Mouse (Mus musculus) CD4-positive, CD25-positive, alpha-beta regulatory T cell, adult 4 months (primary cell): ENCODE data around the gene Zbtb46. TPM values are rescaled to one million over a fixed set of nuclear protein-coding genes. Genes with fewer than 3 reads are reported as not detected.

Experiments
- ATAC-seq: one replicate; pipeline ENCODE4 v1.8.0; 2017
- polyA plus RNA-seq, 2 experiments: library from polyadenylated mRNA; unstranded; fragments of 100-300 nt; shearing (Covaris generic); gene quantifications; one replicate each; pipeline ENCODE4 v1.2.1; 2017

Zbtb46 gene
- polyA plus RNA-seq, 2 experiments from 2014 or later: 3.4 to 4.3 TPM

DNA sequence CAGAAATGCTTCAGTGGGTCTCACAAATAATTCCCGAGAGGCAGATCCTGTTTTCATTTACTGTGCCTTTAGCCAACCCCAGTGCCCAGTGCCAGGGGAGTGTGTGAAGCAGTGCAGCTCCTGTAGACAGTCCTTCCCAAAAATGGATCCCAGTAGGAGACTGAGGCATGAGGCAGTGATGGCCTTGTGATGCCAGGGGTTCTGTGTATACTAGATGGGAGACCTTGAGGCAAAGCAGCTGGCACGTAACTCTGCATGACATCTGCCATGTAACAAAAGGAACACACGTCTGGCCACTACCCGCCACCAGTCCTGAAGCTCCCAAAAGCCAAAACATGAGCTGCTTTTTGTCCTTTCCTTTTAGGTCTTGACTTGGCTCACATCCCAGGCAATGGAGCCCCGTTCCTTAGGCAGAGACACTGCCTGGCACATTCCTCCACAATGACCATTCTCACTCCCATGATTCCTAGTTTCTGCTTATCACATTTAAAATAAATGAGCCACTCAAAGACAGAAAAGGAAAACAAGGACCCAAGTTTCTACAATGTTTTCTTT lies 61.9 kb downstream of the Zbtb46 start:
- no peak for ATAC-seq

DNA sequence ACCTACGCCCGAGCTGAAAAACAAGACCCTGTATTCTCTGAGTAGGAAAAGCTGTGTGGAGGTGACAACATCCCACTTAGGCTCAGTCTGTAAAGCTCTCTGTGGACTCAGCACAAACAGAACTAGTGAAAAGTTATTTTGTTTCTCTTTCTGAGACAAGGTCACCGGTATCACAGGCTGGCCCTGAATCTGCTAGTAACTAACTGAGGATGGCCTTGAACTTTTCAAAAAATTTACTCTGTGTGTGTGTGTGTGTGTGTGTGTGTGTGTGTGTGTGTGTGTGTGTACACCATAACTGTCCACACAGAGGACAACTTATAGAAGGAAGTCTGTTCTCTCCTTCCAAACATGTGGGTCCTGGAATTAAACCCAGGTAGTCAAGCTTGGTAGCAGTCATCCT lies 65.1 kb downstream of the Zbtb46 start:
- ATAC-seq: no peak

DNA sequence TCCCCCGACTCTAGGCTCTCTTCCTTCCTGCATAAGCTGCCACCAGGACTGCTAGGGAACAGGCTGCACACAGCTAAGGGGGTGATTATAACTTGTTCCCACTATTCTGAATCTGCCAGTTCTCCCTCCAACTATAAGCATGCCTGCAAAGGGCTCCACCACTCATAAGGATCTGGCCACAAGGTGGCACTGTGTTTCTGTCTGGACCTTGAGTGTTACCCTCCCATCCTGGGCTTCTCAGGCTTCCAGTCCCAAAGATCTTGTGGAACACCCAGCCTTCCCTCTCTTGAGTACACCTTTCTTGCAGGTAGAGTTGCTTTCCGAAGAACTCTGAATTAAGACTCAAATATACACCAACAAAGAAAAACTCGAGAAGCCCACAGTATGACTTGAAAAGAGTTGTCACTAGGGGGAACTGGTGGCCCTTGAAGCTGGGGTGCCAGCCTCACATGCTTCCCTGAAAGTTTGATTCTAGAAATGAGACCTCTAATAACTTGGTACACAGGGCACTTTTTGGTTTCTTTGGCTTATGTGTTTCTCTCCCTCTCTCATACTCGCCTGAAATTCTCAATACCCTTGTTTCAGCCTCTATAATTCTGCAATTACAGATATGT lies 66.5 kb downstream of the Zbtb46 start:
- ATAC-seq: peak; percentile 89

DNA sequence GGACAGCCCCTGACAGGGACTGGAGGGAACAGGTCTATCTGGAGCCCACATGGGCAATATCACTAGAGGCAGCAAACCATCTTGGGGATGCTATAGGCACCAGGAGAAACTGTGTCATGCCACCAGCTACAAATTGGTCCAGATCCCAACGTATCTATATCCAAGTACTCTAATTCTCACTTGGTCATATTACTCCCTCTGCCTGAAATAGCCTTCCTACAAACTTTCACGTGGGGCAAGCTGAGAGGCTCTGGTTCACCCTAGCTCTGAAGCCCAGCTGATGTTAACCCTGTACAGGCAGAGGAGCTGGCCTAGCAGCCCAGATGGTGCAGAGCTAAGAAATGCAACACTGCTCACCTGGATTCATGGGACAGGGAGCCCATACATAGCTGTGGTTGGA lies 67.7 kb downstream of the Zbtb46 start:
- no peak for ATAC-seq

DNA sequence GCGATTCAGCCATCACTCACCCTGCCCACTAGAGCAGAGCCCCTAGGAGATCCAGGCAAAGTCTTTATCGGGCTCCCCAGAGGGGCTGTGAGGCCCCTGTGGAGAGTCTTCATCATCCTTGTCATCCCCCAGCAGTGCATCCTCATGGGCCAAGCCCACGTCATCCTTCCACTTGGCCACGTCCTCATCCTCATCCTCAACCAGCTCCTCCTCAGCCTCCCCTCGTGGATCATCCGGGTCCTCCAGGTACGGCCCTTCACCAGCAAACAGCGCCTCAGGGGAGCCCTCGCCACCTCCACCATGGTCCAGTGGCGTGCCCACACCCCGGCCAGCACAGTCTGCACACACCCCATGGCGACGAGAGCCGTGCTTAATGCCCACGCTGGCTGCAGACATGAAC lies 68.2 kb downstream of the Zbtb46 start:
- no peak for ATAC-seq

DNA sequence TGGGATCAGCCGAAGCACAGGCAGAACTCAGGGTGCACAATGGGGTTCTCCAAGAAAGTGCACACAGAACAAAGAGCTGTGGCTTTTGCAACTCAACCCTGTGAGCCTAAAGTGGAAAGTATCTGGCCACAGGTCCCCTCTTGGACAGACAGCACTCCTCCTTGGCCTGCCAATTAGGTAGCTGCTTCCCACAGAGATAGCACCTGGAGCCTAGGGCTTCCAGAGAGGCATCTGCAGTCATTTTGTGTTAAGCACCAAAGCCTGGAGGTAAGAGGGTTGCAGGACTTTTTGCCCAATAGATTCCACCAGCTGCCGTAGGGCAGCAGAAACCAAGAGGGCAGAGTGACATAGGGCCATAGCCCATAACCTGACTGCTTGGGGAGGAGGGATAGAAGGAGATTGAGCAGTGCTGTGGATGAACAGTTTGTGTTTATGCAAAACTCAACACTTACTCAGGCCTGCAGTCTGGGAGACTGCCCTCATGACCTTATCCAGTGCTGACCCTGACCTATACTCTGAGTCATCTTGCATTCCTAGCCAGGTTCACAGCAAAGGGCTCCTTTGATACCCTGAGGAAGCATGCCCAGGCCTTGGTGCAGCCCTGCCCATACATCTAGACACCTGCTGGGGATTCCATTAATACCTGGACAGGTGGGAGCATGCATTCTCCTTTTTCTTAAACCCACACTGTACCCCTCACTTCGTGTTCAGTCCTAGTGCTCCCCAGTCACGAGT lies 68.9 kb downstream of the Zbtb46 start:
- no peak for ATAC-seq

DNA sequence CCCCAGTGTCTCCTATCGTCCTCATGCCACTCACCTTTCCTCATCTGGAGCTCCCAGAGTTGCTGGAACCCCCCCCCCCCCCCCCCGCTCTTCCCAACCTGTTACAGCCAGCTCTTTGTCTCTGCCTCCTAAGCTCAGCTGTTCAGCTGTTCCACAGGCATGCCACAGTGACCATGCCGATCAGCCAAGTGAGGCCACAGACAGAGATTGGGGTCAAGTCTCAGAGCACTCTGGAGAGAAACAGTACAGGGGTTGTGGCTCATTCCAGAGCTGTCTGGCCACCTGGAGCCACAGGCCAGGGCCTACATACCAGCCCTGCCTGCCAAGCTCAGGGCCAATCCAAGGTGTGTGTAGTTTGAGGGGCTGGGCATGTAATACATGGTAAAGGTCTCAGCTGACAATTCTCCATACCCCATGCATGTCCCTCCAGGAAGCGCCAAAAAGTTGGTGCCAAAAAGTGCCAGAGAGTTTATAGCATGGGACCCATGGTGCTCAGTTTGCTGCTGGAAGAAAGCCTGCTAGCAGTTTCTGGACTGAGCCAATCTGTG lies 72.5 kb downstream of the Zbtb46 start:
- ATAC-seq: no peak

DNA sequence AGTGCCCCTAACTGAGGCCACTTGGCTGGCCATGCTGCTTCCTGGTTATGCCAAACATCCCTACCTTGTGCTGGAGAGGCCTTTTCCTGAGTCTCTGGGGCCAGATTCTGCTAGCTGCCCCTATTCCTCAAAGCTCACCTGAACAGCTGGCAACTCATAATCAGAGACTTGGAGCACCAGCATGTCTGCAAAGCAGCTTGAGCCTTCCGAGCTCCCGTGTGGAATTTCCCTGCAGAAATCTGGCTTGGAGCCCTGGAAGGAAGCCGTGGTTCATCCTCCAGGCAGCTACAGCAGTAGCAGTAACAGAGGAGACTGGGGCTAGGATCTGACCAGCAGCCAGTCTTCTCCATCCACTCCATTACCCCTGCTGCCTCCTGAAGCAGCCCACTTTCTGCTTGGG lies 73.3 kb downstream of the Zbtb46 start:
- no peak for ATAC-seq

DNA sequence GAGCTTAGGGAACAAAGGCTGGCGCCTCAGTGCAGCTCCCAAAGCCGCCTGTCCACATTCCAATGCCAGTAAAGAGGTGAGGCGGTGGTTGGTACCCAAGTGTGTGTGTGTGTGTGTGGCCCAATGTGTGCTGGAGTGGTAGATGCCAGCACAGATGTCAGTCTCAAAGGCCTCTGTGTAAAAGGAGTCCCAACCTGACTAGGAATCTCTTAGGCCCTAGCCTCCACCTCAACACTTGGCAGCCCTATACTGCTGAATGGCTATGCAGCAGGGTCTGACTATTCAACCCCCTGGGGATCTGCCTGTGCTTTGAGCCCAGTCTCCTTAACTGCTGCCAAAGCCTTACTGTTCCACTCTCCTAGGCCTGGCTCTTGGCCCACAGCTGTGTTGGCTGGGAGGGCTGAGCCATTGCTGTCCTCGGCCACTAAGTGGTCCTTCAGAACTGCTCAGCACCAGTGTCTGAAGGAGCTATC lies 74.3 kb downstream of the Zbtb46 start:
- no peak for ATAC-seq

DNA sequence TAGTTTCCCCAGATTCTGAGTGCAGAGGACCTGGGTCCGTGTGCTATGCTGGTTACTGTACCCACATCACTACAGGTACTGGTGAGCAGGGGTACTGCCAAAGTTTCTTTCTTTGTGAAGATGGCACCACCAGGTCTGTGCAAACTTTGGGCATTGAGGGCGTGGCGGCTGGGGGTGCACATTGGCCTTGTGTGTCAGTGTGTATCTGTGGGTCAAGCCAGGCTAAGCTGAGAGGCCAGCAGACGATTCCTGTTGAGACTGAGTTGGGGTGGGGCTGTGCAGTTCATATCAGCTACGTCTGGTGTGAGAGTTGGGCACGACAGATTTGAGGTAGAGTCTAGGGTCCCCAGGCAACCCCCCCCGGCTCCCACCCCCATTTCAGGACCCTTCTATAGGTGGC lies 74.8 kb downstream of the Zbtb46 start:
- ATAC-seq: no peak

DNA sequence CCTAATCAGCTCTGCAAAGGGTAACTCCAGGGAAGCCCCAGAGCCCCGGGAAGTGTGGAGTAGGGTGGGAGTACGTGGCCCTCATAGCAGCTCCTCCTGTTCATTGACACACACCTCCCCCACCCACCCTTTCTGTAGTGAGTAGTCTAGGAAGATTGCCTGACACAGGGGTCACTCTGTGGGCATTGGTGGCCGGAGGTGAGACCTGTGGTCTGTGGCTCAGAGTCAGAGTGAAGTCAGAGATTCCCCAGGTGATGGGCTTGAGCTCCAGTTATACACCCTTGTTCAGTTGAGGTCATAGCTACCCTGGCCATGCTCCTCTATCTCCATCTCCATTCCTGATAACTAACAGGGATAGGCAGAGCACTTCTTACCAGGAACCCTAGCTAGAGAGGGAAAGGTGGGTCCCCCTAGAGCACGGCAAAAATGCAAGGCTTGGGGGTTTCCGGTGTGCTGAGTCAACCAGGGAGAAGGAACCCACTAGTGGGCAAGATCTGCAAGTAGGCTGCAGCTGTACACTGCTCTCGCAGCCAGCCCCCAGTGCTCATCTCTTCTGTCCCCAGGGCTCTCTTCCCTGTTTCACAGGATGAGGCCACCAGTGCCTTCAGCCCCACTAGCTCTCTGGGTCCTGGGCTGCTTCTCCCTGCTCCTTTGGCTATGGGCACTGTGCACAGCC lies 77.5 kb downstream of the Zbtb46 start:
- ATAC-seq: peak; percentile 50

DNA sequence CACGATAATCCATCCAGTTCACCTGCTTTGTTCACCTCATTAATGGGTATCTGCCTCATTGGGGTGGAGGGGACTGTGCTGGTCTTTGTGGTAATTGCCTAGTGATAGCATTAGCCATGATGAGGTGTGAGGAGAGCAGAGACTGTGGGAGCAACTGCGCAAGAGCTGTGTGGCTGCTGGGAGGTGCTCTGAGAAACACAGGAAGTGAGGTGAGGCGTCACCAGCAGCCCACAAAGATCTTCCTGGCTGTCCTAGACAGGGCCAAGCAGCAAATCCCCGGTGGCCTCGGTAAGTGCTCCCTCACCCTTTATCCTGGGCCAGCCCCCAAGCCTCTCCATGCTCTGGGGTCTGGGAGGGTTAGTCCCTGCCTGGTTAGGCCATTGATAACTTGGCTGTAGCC lies 78.1 kb downstream of the Zbtb46 start:
- ATAC-seq: peak; percentile 87

DNA sequence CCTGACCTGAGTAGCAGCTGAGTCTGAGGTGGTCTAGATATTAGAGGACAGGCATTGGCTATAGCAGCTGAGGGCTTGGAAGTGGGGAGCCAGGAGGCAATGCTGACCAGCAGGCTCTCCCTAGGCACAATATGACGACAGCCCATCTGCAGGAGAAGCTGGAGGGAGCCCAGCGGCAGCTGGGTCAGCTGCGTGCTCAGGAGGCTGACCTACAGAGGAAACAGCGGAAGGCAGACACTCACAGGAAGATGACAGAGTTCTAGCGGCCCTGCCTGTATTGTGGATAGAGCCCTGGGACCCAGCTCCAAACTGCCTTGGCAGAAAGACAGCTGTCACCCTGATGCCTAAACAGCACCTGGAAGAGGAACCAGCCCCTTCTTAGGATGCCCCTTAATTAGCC lies 79.0 kb downstream of the Zbtb46 start:
- no peak for ATAC-seq

DNA sequence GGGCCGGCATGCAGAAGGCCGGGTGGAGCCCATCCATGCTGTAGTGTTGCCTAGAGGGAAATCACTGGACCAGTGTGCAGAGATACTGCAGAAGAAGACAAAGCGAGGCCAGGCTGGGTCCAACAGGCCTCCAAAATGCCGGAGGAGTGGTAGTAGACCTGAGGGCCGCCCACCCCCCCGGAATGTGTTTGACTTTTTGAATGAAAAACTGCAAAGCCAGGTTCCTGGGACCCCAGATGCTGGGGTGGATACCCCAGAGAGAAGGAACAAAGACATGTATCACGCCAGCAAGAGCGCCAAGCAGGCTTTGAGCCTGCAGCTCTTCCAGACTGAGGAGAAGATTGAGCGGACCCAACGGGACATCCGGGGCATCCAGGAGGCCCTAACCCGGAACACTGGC lies 79.4 kb downstream of the Zbtb46 start, which contains the start of gene Lime1:
TSS of gene Lime1 (plus strand) at position 301 of the 400 bp plus-strand sequence.
- no peak for ATAC-seq

DNA sequence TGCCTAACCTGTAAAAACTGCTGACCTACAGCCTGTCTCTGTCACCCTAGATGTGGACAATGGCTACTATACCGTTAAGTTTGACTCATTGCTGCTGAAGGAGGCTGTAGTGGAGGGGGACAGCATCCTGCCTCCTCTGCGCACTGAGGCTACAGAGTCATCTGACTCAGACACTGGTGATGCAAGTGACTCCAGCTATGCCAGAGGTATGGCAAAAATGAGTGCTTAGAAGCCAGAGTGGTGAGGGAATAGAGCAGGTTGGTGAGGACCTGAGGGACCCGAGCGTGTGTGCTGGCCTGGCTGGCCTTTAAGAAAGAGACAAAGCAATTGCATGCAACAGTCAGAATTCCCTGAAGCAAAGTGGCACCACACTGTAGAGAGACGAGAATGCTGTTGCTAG lies 80.5 kb downstream of the Zbtb46 start:
- ATAC-seq: no peak

DNA sequence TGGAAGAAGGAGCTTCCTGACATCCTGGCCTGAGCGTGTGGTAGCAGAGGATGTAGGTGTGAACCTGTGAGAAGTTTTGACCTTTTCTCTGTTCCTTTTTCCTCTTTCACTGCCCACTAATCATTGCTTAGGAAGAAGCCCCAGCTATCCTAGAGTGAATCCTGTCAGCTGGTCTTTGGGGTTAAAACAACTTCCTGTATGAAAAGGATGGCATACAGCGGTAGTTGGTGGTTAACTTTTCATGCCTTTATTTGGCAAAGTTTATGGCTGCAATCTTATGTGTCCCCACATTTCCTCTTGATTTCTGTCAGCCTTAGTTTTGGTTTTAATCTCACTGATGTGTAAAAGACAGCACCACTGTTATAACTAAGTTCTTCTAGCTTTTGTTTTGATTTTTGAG lies 82.0 kb downstream of the Zbtb46 start:
- ATAC-seq: peak; percentile 60

DNA sequence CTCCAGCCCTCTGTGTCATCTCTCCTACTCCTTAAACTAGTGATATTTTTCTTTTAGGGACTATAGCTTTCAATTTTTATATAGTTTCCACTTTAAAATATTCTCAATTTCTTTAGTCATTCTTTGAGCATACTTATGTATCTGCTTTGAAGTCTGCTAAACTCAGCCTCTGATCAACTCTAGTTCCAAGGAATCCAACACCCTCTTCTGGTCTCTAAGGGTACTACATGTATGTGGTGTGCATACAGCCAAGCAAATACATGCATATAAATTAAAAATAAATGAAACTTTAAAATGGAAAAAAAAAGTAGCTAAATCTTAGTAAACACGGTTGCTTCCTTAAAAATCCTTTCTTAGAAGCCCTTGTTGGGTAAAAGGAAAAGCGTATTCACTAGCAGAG lies 83.4 kb downstream of the Zbtb46 start:
- peak; percentile 64 for ATAC-seq

DNA sequence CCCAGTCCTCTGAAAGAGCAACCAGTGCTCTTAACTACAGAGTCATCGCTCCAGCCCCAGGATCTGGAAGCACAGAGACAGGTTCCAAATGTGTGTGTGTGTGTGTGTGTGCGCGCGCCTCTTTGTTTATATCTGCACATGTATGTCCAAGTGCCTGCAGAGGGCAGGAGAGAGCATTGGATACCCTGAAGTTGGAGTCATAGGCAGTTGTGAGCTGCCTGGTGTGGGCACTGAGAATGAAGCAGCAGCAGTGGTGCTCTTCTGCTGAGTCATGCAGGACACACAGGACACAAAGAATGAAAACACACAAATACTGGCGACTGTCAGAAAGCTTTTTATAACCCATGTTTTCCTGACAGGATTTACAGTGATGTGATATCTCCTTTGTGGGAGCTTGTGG lies 89.2 kb downstream of the Zbtb46 start:
- ATAC-seq: no peak

DNA sequence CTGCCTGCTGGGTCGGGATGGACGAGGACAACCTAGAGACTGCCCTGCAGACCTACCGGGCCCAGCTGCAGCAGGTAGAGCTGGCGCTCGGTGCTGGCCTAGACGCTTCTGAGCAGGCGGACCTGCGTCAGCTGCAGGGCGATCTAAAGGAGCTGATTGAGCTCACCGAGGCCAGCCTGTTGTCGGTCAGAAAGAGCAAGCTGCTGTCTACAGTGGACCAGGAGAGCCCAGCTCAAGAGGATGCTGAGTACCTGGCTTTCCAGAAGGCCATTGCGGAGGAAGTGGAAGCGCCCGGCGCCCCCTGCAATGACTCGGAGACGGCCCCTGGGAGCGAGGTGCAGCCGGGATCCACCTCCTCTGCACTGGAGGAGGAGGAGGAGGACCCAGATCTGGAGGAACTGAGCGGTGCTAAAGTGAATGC lies 93.6 kb downstream of the Zbtb46 start:
- peak; percentile 28 for ATAC-seq

DNA sequence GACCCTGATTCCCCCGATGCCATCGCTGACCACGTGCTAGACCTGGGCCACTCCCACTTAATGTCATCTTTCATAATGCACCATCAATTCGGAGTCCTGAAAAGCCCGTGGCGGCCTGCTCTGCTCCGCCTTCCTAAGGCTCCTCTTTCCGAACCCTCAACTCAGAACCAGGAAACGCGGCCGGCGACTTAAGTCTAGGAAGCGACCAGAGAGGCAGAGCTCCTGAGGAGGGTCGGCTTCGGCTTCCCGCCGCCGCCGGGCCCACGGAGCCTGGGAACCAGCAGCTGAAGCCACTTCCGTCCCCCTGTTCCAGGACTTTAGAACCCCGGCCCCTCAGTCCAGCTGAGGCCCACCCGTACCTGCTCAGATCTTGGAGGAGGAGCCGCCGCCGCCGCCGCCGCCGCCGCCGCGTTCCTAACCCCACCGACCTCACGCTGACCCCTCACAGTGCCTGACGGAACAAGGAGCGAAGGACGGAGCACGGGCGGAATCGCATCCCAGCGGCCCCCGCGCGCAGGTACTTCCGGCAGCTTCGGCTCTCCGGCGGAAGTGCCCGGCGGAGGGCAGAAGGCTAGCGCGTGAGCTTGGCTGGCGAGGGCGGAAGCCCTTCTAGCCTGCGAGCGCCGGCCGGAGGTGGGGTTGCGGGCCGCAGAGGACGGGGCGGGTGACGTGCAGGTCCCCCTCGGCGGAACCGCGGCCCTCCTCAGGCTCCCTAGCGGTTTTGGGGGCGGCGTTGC lies 94.2 kb downstream of the Zbtb46 start, which contains the start of the genes Zgpat and Arfrp1:
TSS of gene Zgpat (plus strand) at position 69 of the 737 bp plus-strand sequence.
TSS of gene Arfrp1 (minus strand) at position 545 of the 737 bp plus-strand sequence.
- peak; percentile 85 for ATAC-seq

DNA sequence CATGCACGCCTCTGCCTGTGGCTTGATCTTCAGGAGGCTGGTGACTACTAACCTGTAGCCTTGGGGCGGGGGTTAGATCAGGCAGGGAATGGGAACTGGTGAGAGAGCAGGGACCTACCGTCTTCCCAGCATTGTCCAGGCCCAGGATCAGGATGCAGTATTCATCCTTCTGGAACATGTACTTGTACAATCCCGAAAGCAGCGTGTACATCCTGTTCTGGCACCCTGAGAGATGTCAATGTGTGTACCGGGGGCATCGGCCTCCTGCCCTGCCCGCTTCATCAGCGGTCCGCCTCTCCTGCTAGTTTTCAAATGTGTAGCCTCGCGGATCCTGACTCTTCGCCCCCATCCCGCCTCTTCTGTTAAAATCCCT lies 94.8 kb downstream of the Zbtb46 start:
- peak; percentile 3 for ATAC-seq

DNA sequence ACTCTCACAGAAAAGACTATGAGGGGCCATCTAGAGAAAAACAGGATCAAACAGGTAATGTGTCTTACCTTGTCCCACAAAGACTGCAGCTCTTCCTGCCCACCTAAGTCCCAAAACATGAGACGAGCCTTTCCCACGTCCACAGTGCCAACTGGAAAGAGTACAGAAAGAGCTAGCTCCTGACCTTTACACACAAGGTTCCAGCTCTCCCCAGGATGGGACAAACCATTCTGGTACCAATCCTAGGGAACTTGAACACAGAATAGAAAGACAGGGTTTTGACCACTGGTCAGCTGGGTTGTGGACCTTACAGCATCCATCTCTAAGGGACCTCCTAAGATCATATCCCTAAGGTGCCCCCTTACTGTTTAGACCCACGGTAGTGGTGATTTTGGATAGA lies 95.3 kb downstream of the Zbtb46 start:
- no peak for ATAC-seq
